Comparison of ENCODE assay signal across 20 mouse cellular contexts in genomic region chr13:63148157-63148556, GRCm38 (mm10).
DNase-seq lines count a peak whose midpoint lies in the region; ATAC-seq and TF ChIP-seq lines count a peak whose summit lies in the region.
"Had no signal": no experiment of that assay in that cellular context is flagged by ENCODE, and none has a peak within 500 bp of the region (broad histone marks: within the 10 kb centered on the region; RNA-seq: fewer than 3 reads in every experiment).

No protein-coding gene starts in this region.

- no peak for ATAC-seq in kidney, postnatal 0 days (replicated peaks; ENCODE audit: low FRiP score, low read depth)
- ATAC-seq: forebrain, embryonic 16.5 days; midbrain, embryonic 16.5 days had no signal

- no peaks in the 10 kb centered on the region; the same call in 1 of the 2 replicates for H3K4me1 ChIP-seq in kidney, postnatal 0 days (replicated peaks; ENCODE audit: insufficient read depth, low read length)
- H3K4me1 ChIP-seq: neural tube, embryonic 12.5 days had no signal

- H3K9ac ChIP-seq in kidney, postnatal 0 days (ENCODE audit: low read depth, low read length), result no peak overlapping the region
- H3K9ac ChIP-seq: heart, embryonic 13.5 days; hindbrain, embryonic 14.5 days; limb, embryonic 15.5 days; neural tube, embryonic 12.5 days had no signal

- TF ChIP-seq CTCF in kidney, postnatal 0 days (IDR thresholded peaks at IDR 0.05; ENCODE audit: low read depth), result peak; percentile 33; the same call in 1 of the 2 replicates

- no peak overlapping the region for H3K4me3 ChIP-seq in kidney, postnatal 0 days (replicated peaks; ENCODE audit: low read depth, low read length)
- H3K4me3 ChIP-seq: erythroblast, embryonic 14.5 days; heart, embryonic 13.5 days; limb, embryonic 15.5 days; neural tube, embryonic 12.5 days had no signal

- H3K36me3 ChIP-seq in kidney, postnatal 0 days (ENCODE audit: insufficient read depth, low read length), result no peaks in the 10 kb centered on the region
- H3K36me3 ChIP-seq: heart, embryonic 13.5 days; limb, embryonic 15.5 days; neural tube, embryonic 12.5 days had no signal

- peak overlapping the region; percentile 16; the same call in 1 of the 2 replicates for H3K27ac ChIP-seq in kidney, postnatal 0 days
- H3K27ac ChIP-seq: heart, embryonic 13.5 days; hindbrain, embryonic 14.5 days; limb, embryonic 15.5 days; neural tube, embryonic 12.5 days had no signal

- no peaks in the 10 kb centered on the region for H3K9me3 ChIP-seq in kidney, postnatal 0 days (replicated peaks; ENCODE audit: low read length)
- H3K9me3 ChIP-seq: heart, embryonic 13.5 days; limb, embryonic 15.5 days; neural tube, embryonic 12.5 days had no signal

- peak; percentile 23 to 44 for DNase-seq in heart, adult 18-20 months
- no peak for DNase-seq in heart, adult 8-10 months (ENCODE audit: low spot score)
- peak; percentile 62 for DNase-seq in kidney, adult 9 months
- no peak for DNase-seq in kidney, postnatal 4 days
- DNase-seq in R1 (ENCODE audit: low read depth, low spot score), result peak; percentile 50
- peak; percentile 34 for DNase-seq in kidney, postnatal 0 days (ENCODE audit: low spot score)
- no peak for DNase-seq in cerebellum, postnatal 36 days
- DNase-seq in urinary bladder, postnatal 14 days (ENCODE audit: low spot score), result no peak
- DNase-seq: B cell, adult 2 months; cerebellum, postnatal 10 days; lung, adult 18-20 months; right cerebral cortex, postnatal 4 days; thymus, adult 2 months had no signal

- WGBS in kidney, postnatal 0 days, result 75% methylated on average over 1 of the region's 1 CpGs

- H3K4me2 ChIP-seq in kidney, postnatal 0 days (ENCODE audit: low read length), result no peak overlapping the region
- H3K4me2 ChIP-seq: heart, embryonic 13.5 days; hindbrain, embryonic 14.5 days; limb, embryonic 15.5 days; neural tube, embryonic 12.5 days had no signal

- H3K27me3 ChIP-seq in kidney, postnatal 0 days (ENCODE audit: insufficient read depth, low read length), result no peaks in the 10 kb centered on the region
- H3K27me3 ChIP-seq: heart, embryonic 13.5 days; limb, embryonic 15.5 days; neural tube, embryonic 12.5 days had no signal

Comparison
In these comparisons a context has a peak if more than half of its experiments do, and no peak if none do; other contexts are left out.
1. DNase-seq: peak in heart, adult 18-20 months (2 of 2), kidney, adult 9 months (single experiment), R1 (single experiment) and kidney, postnatal 0 days (single experiment); none in heart, adult 8-10 months (single experiment), kidney, postnatal 4 days (0 of 2), cerebellum, postnatal 36 days (0 of 2) and urinary bladder, postnatal 14 days (single experiment).